Mouse (Mus musculus) liver, postnatal 0 days (tissue): ENCODE data around the gene Pou2f3. TPM values are rescaled to one million over a fixed set of nuclear protein-coding genes. Genes with fewer than 3 reads are reported as not detected.
A peak's percentile ranks its signal among the peaks of the same experiment; 100 is the strongest.

Experiments used
- ATAC-seq: fragments of 200-750 bp; cut with Nextera tagmentation; 2 replicates; pipeline ENCODE4 v1.8.0; 2017; ENCODE audit warnings: mild to moderate bottlenecking, moderate library complexity
- DNase-seq: peaks from one replicate; pipeline ENCODE4 v3.0.0-alpha.2; 2016
- H3K27ac ChIP-seq: fragments of 300-500 bp; sonication (generic); 2 replicates; pipeline ENCODE4 v1.5.1; 2014; ENCODE audit warnings: antibody characterized with exemption, moderate library complexity, mild to moderate bottlenecking, low read depth
- H3K27me3 ChIP-seq: fragments of 300-500 bp; sonication (generic); 2 replicates; pipeline ENCODE4 v1.6.1; 2014; ENCODE audit warnings: low read length, control low read depth, mixed read lengths; ENCODE audit not compliant: insufficient read depth
- H3K36me3 ChIP-seq: fragments of 300-500 bp; sonication (generic); replicated peaks from 2 replicates; pipeline ENCODE4 v1.6.1; 2014; ENCODE audit warnings: mild to moderate bottlenecking, control low read depth, low read length, moderate library complexity, mixed read lengths; ENCODE audit not compliant: insufficient read depth
- H3K4me1 ChIP-seq: fragments of 300-500 bp; sonication (generic); 2 replicates; pipeline ENCODE4 v1.6.1; 2014; ENCODE audit warnings: antibody characterized with exemption, mild to moderate bottlenecking, control low read depth; ENCODE audit not compliant: insufficient read depth
- H3K4me2 ChIP-seq: fragments of 300-500 bp; sonication (generic); 2 replicates; pipeline ENCODE4 v1.6.1; 2014; ENCODE audit warnings: low read depth, mild to moderate bottlenecking, low read length, moderate library complexity, mixed read lengths
- H3K4me3 ChIP-seq: fragments of 300-500 bp; sonication (generic); 2 replicates; pipeline ENCODE4 v1.5.1; 2014; ENCODE audit warnings: low read depth, low read length
- H3K9ac ChIP-seq: fragments of 300-500 bp; sonication (generic); replicated peaks from 2 replicates; pipeline ENCODE4 v1.6.1; 2014; ENCODE audit warnings: mild to moderate bottlenecking, moderate library complexity
- H3K9me3 ChIP-seq: fragments of 300-500 bp; sonication (generic); 2 replicates; pipeline ENCODE4 v1.6.1; 2016; ENCODE audit warnings: mild to moderate bottlenecking, control low read depth, low read length, mixed read lengths
- CTCF ChIP-seq: sonication (generic); IDR thresholded peaks from 2 replicates; pipeline ENCODE4 v1.5.1; 2016; ENCODE audit warnings: antibody characterized with exemption, low read depth
- EP300 ChIP-seq: IDR thresholded peaks from 2 replicates; pipeline ENCODE4 v1.6.1; 2016; ENCODE audit warnings: antibody characterized with exemption, low read depth, mild to moderate bottlenecking
- WGBS: fragments of 180-500 bp; shearing (Covaris S2); extraction: QIAGEN DNeasy Blood & Tissue Kit; methylation state at CpG from one replicate; pipeline ENCODE4 v1.1.7; 2014; ENCODE audit not compliant: insufficient replicate concordance; 5-methylcytosine and 5-hydroxymethylcytosine counted together
- polyA plus RNA-seq: library from polyadenylated mRNA; unstranded; fragments of >200 nt; fragmentation: Nextera tagmentation; extraction: Ambion mirVana; gene quantifications from 2 replicates; pipeline ENCODE4 v1.2.1, GENCODE M21; 2015

Pou2f3 gene
- polyA plus RNA-seq, 1 experiment from 2014 or later: 0.05 TPM

GRCm38 (mm10) chr9:43104526-43104872, 105.7 kb downstream of the Pou2f3 start:
- Histone ChIP-seq H3K4me2 (peak overlapping the region; percentile 85), H3K9me3 (no peaks in the 10 kb centered on the region), H3K27ac (peak overlapping the region; percentile 98), H3K27me3 (no peaks in the 10 kb centered on the region), H3K36me3 (no peaks in the 10 kb centered on the region), H3K4me1 (peaks cover 17% of the 10 kb centered on the region), H3K9ac (peak overlapping the region; percentile 92), H3K4me3 (peak overlapping the region; percentile 87)
- DNase-seq (no peak), ATAC-seq (no peak)
- TF ChIP-seq EP300 (no peak), CTCF (no peak)
- 10% methylated on average over 4 of the region's 4 CpGs for WGBS

GRCm38 (mm10) chr9:43103675-43104299, 106.4 kb downstream of the Pou2f3 start:
- Histone ChIP-seq H3K36me3 (no peaks in the 10 kb centered on the region), H3K4me2 (peak overlapping the region; percentile 85), H3K9me3 (no peaks in the 10 kb centered on the region), H3K4me1 (peaks cover 17% of the 10 kb centered on the region), H3K27me3 (no peaks in the 10 kb centered on the region), H3K4me3 (peak overlapping the region; percentile 87), H3K27ac (peak overlapping the region; percentile 98), H3K9ac (peak overlapping the region; percentile 92)
- ATAC-seq (no peak), DNase-seq (no peak)
- 28% methylated on average over 4 of the region's 4 CpGs for WGBS
- TF ChIP-seq CTCF (no peak), EP300 (no peak)

GRCm38 (mm10) chr9:43102931-43103330, 107.2 kb downstream of the Pou2f3 start:
- 56% methylated on average over 2 of the region's 2 CpGs for WGBS
- Histone ChIP-seq H3K36me3 (no peaks in the 10 kb centered on the region), H3K4me3 (peak overlapping the region; percentile 87), H3K9me3 (no peaks in the 10 kb centered on the region), H3K9ac (peak overlapping the region; percentile 92), H3K4me1 (peaks cover 17% of the 10 kb centered on the region), H3K27ac (peak overlapping the region; percentile 98), H3K4me2 (peak overlapping the region; percentile 85), H3K27me3 (no peaks in the 10 kb centered on the region)
- no peak for DNase-seq
- TF ChIP-seq CTCF: no peak
- no peak for TF ChIP-seq EP300
- no peak for ATAC-seq

- TF ChIP-seq EP300 (peak; percentile 95), CTCF (no peak)
- peak; percentile 60 for DNase-seq
- H3K4me3 ChIP-seq: peak overlapping the region; percentile 87
- 39% methylated on average over 8 of the region's 8 CpGs for WGBS
- H3K9me3 ChIP-seq: no peaks in the 10 kb centered on the region
- peaks cover 19% of the 10 kb centered on the region for H3K4me1 ChIP-seq
- H3K4me2 ChIP-seq: peak overlapping the region; percentile 85
- H3K9ac ChIP-seq: peak overlapping the region; percentile 92
- H3K36me3 ChIP-seq: no peaks in the 10 kb centered on the region
- peak overlapping the region; percentile 98 for H3K27ac ChIP-seq
- ATAC-seq: peak; percentile 72
- no peaks in the 10 kb centered on the region for H3K27me3 ChIP-seq
Measured at GRCm38 (mm10) chr9:43101936-43102595, 108.1 kb downstream of the Pou2f3 start.

GRCm38 (mm10) chr9:43098922-43099321, 111.2 kb downstream of the Pou2f3 start:
- 30% methylated on average over 4 of the region's 4 CpGs for WGBS
- H3K4me2 ChIP-seq: no peak overlapping the region
- peaks cover 34% of the 10 kb centered on the region for H3K4me1 ChIP-seq

GRCm38 (mm10) chr9:43097801-43098557, 112.2 kb downstream of the Pou2f3 start:
- no peak for DNase-seq
- H3K9me3 ChIP-seq: no peaks in the 10 kb centered on the region
- H3K36me3 ChIP-seq: no peaks in the 10 kb centered on the region
- peaks cover 31% of the 10 kb centered on the region for H3K4me1 ChIP-seq
- no peak for TF ChIP-seq EP300
- no peak for TF ChIP-seq CTCF
- ATAC-seq: no peak
- no peak overlapping the region for H3K4me2 ChIP-seq
- H3K4me3 ChIP-seq: no peak overlapping the region
- H3K27me3 ChIP-seq: no peaks in the 10 kb centered on the region
- H3K27ac ChIP-seq: no peak overlapping the region
- 81% methylated on average over 3 of the region's 3 CpGs for WGBS
- no peak overlapping the region for H3K9ac ChIP-seq

More at GRCm38 (mm10) chr9:43098922-43099321, 111.2 kb downstream of the Pou2f3 start:
- Histone ChIP-seq H3K27ac (no peak overlapping the region), H3K9me3 (no peaks in the 10 kb centered on the region), H3K9ac (no peak overlapping the region), H3K36me3 (no peaks in the 10 kb centered on the region), H3K4me3 (no peak overlapping the region), H3K27me3 (no peaks in the 10 kb centered on the region)
- TF ChIP-seq CTCF (no peak), EP300 (no peak)
- no peak for DNase-seq
- no peak for ATAC-seq
